Mouse (Mus musculus): Measurements from ENCODE around the gene Cd1d1. TPM values are rescaled to one million over a fixed set of nuclear protein-coding genes. Genes with fewer than 3 reads are reported as not detected.
"Not testable (repeated sequence)": the region's sequence is repeated elsewhere in the genome, so short reads cannot be mapped to it uniquely, and the experiment has no call there.

Gene Cd1d1
- 1 to 10 TPM in 3 of 4 experiments, under 1 TPM in 1; 0.78 to 1.8 (median 1.3) TPM for total RNA-seq (2022)

DNA sequence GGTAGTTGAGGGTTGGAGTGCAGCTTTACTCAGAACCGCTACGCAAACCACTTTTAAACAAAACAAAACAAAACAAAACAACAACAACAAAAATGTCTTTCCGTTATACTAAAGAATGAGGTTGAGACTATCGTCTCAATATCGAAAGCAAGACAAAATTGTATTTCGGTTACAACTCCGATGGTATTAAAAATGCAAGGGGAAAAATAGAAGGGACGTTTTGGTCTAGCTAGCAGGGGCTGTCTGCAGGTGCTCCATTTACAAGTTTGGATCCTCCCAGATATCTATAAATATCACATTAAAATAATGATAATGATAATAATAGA, at the start of gene Cd1d1:
Gene Cd1d1 (minus strand): TSS at position 27 of the 326 bp plus-strand sequence.
- DNase-seq (ENCODE audit: low spot score in 2 of 2), result no peak

DNA sequence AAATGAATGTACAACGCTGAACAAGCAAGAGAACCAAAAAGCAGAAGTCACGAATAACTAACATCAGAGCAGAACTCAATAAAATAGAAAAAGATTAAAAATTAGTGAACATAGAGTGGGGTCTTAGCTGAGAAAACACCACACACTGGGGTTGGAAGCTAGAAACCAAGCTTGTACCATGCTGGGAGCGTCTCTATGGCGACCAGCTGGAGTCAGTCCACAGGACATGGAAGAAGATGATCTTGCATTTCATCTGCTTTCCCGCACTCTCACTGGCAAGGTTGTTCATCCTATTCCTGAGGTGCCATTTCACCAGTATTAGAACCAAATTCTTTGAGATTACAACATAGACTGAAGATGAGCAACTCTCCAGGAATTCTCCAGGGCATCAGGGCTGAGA, 48.6 kb upstream of the Cd1d1 start:
- DNase-seq (ENCODE audit: low spot score in 2 of 2), result no peak

DNA sequence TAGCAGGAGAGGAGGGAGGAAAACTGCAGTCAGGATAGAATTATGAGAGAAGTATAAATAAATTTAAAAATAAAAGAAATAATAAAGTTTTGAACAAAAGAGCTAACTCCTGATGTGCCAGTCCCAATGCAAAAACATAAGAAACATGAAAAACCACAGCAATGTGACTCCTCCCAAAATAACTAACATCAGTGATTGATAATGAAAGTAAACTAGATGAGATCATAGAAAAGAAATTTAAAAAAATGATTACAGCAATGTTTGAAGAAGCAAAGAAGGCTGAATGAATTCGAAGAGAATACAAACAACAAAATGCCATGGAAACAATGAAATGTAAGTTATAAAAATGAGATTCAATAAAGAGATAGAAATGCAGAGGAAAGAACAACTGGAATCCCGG, 42.5 kb upstream of the Cd1d1 start:
- no peak for DNase-seq (ENCODE audit: low spot score in 2 of 2)

DNA sequence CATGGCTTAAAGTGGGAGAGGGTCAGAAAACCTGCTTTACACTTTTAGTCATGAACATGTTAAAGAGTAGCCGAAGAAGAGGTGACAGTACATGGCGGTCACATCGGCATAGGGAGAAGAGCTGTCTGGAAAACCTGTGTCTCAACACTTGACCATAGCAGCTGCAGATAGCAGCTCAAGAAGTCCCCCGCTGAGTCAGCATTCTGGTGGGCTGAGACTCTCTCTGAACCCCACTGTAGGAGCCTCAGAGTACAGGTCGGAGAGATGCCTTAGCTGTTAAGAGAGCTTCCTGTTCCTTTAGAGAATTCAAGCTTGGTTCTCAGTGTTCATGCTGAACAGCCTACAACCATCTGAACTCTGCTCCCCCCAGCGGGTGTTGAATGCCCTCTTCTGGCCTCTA, 39.3 kb upstream of the Cd1d1 start:
- DNase-seq (ENCODE audit: low spot score in 2 of 2), result no peak

DNA sequence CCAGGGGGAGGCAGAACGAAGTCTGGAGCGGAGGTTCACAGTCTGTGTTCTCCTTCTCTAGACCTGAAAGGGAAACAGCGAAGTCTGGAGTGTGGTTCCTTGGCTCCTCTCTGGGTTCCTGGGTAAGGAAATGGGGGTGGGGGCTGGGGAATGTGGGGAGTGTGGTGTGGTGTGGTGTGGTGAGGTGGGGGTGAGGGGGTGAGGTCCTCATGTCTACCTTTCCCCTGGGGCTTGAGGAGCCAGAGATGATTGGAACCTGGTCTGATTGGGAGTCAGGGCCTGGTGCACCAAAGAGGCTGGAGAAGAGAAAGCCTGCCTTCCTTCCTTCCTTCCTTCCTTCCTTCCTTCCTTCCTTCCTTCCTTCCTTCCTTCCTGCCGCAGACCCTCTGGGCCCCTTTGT, 34.8 kb upstream of the Cd1d1 start:
- DNase-seq (ENCODE audit: low spot score in 2 of 2), result no peak

DNA sequence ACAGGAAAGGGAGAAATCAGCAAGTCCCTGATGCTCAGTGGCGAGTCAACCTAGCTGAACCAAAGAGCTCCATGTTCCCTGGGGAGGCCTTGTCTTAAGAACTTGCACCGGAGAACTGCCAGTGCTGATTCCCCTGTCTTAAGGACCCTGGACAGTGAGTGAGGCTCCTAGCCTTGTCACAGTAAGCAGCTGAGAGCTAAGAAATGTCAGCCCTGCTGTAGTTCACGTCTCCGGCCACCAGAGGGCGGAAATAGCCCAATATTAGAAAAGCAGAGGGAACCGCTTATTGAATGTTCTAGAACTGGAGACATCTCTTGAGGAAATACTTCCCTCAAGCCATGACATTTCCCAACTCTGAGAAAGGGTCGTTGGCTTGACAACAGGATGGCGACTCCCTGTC, 34.1 kb upstream of the Cd1d1 start:
- DNase-seq (ENCODE audit: low spot score in 2 of 2), result peak; percentile 15 to 74

DNA sequence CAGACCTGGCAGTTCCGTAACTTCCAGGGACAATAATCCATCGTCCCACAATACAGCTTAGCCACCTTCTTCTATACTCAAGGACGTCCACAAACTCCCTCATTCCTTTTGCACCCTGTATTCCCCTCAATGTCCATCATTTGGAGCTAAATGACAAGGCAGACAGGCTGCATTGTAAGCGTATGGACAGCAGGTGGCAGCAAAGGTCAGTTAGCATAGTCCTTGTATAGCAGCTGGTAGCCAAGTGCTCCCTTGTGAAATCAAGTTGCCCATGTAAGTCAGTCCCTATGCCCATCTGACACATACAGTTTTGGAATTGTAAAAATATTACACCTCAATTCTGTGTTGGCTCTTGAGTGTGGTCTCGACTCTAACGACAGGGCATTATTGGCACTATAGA, 31.6 kb upstream of the Cd1d1 start:
- DNase-seq (ENCODE audit: low spot score in 2 of 2), result peak; percentile 17 to 41

DNA sequence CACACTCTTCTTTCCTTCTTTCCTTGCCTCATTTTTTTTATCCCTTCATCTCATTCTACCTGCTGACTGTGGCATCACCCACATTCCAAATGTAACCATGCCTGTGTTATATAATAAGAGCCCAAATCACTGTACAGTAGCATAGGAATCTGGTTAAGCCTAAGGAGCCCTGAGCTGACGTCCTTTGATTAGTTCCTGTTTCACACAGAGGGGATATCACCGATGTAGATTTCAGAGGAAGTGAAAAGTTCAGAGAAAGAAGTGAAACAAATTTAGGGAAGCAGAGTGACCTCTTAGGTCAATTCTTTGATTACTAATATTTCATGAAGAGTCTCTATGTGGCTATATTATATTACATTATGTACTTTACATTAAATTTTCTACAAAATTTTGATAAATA, 18.5 kb upstream of the Cd1d1 start:
- no peak for DNase-seq (ENCODE audit: low spot score in 2 of 2)

DNA sequence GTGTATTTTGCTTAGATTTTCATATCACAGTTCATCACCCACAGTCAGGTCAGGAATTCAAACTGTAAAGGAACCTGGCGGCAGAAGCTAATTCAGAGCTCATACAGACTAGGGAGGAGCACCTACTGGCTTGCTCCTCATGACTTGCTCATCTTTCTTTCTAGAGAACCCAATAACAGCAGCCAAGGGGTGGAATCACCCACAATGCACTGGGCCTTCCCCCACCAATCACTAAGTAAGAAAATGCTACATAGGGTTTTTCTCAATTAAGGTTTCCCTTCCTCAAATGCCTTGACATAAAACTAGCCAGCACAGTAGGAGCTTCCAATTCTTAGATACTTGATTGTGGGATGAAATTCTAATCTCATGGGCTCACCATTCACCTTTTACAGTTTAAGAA, 17.8 kb upstream of the Cd1d1 start:
- DNase-seq (ENCODE audit: low spot score in 2 of 2), result no peak

DNA sequence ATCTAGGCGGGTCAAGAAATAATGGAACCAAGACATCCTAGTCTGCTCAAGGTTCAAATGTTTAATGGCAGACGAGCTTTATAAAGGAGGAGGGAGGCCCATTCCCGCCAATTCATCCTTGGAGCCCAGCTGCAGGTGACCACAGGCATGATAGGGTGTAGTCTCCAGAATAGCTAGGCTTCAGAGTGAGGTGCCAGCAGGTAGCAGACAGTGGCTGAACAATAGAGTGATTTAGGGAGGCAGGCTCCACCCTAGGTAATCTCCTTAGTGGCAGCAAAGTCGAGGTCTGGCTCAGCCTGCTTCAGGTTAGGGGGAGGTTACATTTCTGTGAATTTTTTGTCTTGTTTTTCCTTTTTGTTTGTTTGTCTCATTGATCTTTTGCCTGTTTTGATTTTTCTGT, 16.7 kb upstream of the Cd1d1 start:
- DNase-seq (ENCODE audit: low spot score in 2 of 2), result no peak

DNA sequence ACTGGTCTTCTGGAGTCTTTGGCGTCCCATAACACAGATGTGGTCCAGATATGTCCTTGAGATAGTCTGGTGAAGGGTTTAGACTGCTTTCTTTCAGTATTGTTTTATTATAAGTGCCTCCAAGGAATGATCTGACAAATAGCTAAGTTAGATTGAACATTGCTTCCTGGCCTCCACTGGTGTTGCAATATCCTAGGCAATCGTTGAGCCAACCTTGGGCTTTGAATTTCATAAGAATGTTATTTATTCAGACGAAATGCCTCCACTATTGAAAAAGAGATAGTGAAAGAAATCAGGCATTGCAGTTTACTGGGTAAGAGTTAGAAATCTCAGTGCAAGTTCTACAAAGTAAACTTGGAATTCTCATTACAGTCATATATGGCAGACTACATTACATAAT, 13.2 kb upstream of the Cd1d1 start:
- DNase-seq (ENCODE audit: low spot score in 2 of 2), result not testable (repeated sequence)

DNA sequence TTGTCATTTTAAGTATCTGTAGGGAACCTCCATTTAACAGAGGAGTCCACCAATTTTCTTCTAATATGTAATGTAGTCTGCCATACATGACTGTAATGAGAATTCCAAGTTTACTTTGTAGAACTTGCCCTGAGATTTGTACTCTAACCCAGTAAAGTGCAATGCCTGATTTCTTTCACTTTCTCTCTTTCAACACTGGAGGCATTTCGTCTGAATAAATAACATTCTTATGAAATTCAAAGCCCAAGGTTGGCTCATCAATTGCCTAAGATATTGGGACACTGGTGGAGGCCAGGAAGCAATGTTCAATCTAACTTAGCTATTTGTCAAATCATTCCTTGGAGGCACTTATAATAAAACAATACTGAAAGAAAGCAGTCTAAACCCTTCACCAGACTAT, 9.0 kb upstream of the Cd1d1 start:
- not testable (repeated sequence) for DNase-seq (ENCODE audit: low spot score in 2 of 2)

DNA sequence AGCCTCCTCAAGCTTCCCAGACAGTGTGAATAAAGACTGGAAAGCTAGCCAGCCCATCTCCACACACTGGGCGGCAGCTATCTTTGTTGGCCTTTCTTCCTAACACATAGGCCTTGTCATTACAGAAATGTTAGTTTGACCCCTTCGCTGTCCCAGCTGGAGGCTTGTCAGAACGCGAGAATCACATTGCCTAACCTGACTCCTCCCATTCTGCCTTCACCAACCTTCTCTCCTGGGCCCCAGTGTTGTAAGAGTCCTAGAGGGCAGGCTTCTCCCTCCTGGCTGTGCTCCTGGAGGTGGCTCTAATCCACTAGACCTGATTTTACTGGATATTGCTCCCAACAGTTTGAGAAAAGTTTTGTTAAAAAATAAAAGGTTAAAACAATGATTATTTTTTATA, 1.4 kb upstream of the Cd1d1 start:
- DNase-seq (ENCODE audit: low spot score in 2 of 2), result no peak

DNA sequence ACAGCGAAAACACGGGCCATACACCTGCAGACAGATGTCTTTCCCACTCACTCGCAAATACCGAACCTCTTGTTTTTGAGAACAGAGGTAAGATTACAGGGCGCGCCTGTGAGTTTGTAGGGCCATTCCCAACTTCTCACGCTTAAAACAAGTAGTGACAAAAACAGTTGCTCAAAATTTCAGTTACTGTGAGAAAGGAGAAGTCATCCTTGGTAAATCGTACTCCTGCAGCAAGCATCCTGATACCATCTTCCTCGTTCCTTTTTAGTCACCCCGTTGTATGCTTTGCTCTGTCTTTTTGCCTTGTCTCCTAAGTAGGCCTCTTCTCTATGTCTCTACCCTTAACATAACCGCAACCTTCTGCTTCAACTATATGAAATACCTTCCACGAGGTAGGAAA, 810 bp upstream of the Cd1d1 start:
- no peak for DNase-seq (ENCODE audit: low spot score in 2 of 2)

DNA sequence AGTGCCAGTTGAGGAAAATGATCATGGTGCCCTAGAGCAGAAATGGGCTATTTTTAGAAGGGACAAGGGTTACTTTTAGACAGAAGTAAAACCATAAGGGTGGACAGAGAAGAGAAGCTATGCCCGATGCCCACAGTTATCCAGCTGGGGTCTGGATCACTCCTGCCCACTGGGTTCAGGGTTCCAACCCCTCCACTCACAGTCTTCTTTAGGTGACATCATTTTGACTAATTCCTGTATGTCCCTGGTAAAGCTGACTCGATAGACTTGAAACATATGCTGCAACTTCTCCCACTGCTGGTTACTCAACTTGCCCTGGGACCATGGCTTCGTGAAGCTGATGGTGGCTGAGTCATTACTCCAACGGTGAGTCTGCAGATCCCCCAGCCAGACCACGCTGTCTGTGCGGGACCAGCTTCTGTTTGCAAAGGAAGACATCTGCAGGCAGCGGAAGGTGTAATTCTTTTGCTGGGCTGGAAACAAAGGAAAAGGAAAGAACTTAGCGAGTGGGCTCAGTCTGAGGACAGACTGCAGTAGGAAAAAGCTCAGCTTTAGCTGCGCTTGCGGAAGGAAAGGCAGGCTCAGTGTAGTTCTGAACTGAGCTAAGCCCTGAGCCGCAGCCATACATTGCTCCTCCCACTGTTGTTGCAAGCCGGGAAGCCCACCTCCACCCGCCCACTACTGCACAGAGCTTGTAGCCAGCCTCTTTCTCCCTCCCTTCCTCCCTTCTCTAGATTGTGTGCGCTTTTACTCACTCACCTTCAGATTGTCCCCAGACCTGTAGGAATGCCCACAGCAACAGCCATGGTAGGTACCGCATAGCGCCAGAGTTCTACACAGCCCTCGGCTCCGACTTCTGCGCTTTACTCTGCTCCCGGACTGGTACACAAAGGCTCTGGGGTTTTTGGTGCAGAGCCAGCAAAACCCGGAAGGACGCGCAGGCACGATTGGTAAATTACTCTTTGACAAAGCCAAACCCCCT, 517 bp downstream of the Cd1d1 start:
- DNase-seq (ENCODE audit: low spot score in 2 of 2), result peak; percentile 12 to 29

DNA sequence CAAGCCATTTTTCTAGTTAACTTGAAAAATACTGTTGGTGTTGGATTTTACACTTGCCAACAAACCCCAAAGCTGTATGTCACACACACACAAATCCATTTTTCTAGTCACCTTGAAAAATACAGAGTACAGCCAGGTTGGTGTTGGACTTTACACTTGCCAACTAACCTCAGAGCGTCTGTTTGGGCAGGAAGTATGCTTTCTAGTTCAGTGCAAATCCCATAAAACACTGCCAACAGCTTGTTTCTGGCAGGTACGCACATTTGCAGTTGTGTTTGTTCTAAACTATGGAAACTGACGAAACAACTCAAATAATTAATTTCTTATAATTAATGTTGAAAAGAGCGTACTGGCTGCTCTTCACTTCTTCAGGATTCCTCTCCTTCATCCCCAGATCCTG, 3.1 kb downstream of the Cd1d1 start:
- no peak for DNase-seq (ENCODE audit: low spot score in 2 of 2)

DNA sequence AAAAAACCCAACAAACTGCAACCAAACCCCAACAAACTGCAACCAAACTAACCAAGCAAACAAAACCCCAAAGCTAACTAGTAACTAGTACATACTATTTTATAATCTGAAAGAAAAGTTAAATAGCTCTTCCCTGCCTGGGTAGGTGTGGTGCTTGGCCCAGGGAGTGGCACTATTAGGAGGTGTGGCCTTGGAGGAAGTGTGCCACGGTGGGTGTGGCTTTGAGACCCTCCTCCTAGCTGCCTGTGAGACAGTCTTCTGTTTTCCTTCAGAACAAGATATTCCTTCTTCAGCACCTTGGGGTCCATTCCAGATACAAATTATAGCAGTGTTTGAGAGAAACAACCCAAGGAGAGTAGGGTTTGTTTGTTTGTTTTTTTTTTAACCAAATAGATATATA, 3.9 kb downstream of the Cd1d1 start:
- no peak for DNase-seq (ENCODE audit: low spot score in 2 of 2)

DNA sequence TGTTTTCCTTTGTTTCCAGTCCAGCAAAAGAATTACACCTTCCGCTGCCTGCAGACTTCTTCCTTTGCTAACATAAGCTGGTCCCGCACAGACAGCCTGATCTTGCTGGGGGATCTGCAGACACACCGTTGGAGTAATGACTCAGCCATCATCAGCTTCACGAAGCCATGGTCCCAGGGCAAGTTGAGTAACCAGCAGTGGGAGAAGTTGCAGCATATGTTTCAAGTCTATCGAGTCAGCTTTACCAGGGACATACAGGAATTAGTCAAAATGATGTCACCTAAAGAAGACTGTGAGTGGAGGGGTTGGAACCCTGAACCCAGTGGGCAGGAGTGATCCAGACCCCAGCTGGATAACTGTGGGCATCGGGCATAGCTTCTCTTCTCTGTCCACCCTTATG, 12.3 kb downstream of the Cd1d1 start:
- DNase-seq (ENCODE audit: low spot score in 2 of 2), result not testable (repeated sequence)

DNA sequence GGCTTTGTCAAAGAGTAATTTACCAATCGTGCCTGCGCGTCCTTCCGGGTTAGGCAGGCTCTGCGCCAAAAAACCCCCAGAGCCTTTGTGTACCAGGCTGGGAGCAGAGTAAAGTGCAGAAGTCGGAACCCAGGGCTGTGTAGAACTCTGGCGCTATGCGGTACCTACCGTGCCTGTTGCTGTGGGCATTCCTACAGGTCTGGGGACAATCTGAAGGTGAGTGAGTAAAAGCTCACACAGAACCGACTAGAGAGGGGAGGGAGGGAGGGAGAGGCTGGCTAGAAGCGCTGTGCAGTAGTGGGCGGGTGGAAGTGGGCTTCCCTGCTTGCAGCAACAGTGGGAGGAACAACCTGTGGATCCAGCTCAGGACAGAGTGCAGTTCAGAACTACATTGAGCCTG, 12.8 kb downstream of the Cd1d1 start:
- DNase-seq (ENCODE audit: low spot score in 2 of 2), result no peak

DNA sequence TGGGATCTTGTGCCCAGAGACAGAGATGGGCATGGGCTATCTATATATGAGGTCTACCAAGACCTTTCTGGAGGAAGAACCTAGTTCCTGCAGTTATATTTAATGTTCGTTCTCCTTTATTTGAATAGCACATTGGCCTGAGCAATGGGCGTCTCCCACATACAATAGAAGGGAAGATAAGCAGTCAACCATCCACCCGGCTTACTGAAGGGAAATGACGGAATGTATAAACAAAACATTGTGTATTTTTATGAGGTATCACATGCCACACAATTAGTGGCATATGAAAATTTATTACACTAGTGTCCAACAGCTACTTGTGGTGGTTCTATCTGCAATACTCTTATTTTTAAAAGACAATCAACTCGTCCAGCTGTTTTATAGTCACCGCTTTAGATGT, 15.9 kb downstream of the Cd1d1 start:
- no peak for DNase-seq (ENCODE audit: low spot score in 2 of 2)

DNA sequence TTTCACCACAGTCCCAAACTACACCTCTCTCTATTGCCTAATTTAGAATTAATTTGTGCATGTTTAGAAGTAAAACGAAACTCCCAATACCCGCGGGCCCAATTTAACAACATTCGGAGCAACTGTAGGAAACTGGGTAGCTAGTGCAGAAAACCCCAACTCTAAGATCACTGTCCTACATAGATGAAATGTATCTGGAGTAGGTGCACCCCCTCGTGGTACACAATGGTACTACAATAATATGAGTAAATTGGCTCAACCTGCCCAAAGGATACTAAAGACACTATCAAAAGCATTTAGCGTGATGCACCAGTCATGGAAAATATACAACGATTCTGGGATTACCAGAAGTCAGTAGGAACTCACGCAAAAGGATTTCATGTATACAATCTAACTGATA, 22.7 kb downstream of the Cd1d1 start:
- DNase-seq (ENCODE audit: low spot score in 2 of 2), result peak; percentile 20 to 21

DNA sequence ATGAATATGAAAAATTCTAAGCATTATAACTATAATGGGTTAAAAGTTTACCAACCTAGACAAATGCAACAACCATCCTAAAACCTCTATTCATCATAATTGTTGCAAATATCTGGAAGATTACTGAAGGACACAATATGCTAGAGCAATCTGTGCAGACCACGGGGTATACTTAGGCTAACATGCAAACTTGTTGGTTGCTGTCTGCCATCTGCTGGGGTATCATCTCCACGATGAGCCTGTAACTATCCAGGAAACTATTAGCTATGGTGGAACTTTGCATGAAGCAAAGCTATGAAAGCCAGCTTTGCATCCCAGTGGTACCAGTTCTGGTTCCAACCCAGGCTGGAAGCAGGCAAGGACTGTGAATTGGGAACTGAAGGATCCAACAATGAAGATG, 24.1 kb downstream of the Cd1d1 start:
- DNase-seq (ENCODE audit: low spot score in 2 of 2), result no peak

DNA sequence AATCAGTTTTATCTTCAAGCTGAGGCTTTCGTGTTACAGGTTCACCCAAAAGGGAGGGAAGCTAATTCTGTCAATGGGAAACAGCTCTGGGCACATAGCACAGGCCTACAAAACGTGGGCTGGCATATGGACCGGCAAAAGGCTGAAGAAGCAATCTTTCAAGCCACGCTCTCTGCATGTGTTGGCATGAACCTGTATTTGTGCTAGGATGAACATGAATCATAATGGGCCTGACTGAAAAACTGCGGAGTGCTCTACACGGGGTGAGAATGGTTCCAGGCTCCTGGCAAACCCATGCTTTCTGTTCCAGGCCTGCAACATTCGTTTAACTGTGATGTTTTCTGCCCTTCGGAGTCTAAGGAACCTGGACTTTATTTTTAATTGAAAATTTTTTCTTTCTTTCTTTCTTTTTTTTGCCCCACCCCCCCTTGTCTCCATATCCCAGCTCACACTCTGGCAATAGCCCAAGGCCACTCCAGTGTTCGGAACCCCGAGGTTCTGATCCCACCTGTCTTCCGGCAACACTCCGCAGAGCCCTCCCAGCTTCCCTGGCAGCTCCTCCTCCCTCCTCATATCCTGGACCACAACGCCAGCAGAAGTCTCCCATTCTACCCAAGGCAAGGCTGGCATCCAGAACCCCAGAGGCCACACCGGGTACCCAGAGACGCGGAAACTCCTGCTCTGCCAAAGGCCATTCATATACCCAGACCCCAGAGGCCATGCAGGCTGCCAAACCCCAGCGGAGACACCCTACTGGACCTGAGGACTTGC, 36.4 kb downstream of the Cd1d1 start:
- DNase-seq (ENCODE audit: low spot score in 2 of 2), result no peak
